Mouse (Mus musculus): ENCODE data around the gene Rbfox1. TPM values are rescaled to one million over a fixed set of nuclear protein-coding genes. Genes with fewer than 3 reads are reported as not detected.

Rbfox1 gene
- total RNA-seq, 2 experiments from 2014 or later: 105 to 113 TPM

DNA sequence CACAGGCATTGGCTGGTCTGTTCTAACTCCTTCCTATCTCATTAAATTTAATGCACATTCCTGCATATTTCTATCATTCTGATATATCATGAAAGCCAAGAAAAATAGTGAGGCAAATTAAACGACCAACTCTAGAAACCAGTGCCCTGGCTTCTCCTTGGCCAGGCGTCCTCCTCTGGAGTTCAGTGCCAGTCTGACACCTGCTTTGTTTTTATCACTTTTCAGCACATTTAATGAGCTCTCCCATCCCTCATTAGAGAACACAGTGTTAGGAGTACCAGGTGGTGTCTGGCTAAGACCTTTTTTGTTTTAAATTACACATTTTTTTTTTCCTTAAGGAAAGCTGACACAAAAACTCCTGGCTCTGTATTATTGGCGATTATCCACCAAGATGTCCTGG, 1489.0 kb downstream of the Rbfox1 start:
- DNase-seq: no peak

GRCm38 (mm10) chr16:7374674-7375073, 1489.5 kb downstream of the Rbfox1 start:
- no peak for DNase-seq

DNA sequence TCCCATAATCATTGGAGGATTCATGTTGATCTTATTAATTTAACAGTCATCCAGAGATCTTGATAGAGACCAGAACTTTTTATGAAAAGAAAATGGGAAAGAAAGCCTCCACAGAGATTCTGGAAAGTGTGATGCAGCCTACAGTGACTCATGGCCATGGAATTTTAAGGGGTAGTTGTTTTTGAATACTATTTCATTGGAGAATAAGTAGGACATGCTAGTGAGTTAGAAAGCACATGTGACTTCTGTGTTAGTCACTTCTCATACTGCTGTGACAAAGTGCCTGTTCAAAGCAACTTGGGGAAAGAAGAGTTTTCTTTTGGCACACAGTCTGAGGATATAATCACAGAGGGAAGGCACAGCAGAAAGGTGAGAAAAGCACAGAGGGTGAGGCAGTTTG, 1510.9 kb downstream of the Rbfox1 start:
- no peak for DNase-seq

DNA sequence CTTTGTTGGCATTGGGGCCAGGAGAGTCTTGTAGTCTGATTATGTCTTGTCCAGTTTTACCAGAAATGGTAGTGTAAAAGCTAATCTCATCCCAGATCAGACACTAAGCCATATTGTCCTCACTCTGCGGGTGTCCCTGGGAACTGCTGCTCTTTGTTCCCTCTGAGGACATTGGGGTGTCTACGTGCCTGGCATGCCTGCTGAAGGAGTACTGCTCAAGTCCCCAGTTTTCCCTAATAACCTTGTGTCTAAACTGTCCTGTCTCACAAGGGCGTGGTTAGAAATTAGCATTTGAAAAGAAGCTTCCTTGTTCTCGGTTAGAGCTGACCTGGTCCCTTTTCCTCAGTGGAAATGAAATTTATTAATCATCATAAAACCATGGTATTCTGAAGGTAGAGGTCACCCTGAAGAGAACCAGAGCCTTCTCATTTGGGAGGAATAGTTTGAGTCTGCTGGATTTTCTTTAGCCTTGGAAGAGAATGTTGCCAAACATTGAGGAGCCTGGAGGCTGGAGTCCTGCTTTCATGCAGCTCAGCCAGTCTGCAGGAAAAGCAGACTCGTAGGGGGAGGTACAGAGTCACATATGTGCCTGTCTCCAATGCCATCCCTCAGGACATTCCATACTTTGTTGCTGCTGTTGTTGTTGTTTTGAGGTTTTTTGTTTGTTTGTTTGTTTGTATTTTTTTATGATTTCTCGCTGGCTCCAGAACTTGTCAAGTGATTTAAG, 1519.8 kb downstream of the Rbfox1 start:
- DNase-seq: no peak

DNA sequence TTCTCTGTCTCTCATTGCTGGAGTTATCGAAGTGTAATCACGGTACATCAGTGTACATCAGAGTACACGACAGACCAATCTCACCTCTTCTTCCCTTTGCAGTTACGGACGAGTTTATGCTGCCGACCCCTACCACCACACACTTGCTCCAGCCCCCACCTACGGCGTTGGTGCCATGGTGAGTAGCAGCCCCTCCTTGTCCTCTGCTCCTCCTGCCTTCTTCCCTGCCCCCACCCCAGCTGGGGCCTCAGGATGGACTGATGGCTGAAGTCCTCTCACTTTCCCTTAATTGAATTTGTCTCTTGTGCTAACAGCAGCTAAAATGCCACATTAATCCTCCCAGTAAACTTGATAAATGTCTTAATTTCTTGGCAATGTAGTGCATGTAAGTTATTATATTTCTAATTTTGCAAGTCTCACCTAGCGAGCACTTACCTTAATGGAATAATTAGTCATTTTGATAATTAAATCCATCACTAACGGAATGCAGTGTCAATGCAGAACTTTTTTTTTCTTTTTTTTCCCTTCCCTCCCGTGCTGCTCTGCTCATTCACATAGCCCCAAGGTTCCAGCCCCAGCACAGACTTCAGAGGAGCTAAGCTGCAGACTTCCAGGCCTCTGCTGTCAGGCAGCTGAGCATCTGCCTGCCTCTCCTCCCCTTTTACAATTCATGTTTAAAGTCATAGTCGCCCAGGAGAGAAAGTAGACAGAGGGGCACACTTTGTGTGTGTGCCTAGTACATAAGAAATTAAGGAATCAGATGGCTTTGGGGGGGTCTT, 1522.9 kb downstream of the Rbfox1 start:
- DNase-seq: no peak

- DNase-seq: peak; percentile 23
Observed at GRCm38 (mm10) chr16:7419655-7420281, 1534.6 kb downstream of the Rbfox1 start.

DNA sequence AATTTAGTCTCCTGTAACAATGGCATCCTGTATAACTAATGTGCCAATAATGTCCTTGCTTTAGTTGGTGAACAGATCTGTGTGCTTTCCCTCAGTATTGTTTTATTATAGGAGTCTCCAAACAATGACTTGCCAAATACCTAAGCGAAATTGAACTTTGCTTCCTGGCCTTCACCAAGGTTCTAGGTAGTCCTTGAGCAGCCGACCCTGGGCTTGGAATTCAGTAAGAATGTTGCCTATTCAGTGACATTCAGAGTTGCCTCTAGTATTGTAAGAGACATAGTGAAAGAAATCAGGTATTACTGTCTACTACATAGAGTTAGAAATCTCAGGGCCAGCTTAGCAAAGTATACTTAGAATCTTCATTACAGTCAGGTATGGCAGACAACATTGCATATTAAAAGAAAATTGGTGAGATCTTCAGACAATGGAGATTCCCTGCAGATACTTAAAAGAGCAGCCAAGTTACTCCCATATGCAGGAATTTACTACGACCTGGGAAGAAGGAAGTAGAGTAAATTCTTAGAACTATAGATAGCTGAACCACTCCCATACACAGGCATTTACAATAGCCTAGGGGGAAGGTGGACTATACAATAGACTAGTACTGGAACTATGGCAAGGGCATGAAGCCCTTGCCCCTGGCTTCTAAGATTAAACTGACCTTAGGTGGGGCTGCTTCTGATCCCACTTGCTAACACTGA, 1540.4 kb downstream of the Rbfox1 start:
- DNase-seq: no peak

DNA sequence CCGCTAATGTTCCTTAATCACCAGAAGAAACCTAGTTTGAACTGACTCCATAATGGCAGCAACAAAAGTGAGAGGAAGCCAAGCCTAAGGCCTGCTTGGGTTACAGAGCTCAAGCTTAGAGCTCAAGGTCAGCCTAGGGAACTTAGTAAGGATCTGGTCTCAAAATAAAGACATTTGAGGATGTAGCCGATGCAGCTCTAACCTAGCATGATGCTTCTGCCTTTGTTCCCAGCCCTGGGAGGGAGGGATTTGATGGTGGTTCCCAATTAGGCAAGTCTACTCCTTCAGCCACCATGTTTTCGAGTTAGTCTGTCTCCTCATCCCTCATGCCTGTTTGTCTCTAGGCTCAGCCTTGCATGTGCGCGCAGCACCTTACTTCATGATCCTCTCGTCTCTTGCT, 1548.1 kb downstream of the Rbfox1 start:
- no peak for DNase-seq

DNA sequence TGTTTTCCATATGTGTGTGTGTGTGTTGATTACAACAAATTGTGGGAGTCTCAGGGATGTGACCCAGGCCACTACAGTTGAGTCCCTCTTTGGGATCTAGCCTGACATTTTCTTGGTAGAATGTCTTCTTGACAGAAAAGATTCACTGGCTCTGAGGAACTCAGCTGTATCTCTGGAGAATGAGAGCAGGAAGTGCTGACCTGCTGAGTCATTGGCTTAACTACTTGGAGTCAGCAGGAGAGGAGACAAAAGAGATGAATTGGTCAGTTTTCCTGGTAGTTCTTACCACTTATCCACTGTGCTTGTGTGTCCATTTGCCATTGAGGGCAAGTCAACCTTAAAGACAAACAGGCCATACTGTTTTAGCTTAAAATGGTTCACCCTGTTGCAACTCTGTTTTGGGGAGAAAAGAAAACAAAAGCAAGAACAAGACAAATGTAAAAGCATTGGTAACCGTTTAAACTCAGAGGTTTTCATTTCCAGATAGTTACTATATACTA, 1561.7 kb downstream of the Rbfox1 start:
- DNase-seq: no peak

DNA sequence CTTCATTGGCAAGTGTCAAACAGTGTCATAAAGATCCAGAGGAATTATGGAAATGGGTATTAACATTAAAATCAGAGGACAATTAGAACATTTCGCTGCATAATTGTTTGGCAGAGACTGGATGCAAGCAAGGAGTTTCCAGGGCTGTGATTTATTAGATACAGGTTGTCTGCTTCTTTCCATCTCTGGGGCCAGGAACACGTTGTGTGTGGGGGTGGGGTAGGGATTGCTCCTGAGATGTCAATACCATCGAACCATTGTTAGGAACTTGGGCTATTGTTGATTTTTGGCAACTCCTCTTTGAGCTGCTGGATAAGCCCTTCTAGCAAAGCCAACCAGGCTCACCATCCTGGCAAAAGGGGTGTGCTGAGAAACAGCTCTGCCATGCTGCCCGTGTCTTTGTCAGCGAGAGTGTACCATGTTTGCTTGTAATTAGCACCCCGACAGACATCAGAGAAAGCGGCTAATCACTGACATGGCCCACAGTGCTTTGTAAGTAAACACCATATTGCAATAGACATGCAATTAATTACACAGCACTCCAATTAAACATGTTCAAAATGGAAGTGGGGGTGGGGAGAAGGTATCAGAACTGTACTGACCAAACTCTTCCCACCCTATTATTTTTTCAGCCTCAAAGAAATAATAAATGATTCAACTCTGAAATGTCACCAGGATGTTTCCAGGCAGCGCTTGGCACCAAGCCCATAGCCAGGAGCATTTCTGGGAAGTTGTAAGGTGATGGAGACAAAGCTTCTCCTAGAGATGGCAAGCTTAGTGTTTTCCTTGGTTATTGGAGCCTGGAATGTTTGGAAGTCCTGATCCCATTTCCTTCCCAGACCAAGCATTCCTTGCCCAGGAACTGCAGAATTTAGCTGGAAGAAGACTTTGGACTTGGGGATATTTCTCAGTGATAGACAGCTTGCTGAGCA, 1562.8 kb downstream of the Rbfox1 start:
- no peak for DNase-seq

GRCm38 (mm10) chr16:7451193-7451592, 1566.0 kb downstream of the Rbfox1 start:
- no peak for DNase-seq

DNA sequence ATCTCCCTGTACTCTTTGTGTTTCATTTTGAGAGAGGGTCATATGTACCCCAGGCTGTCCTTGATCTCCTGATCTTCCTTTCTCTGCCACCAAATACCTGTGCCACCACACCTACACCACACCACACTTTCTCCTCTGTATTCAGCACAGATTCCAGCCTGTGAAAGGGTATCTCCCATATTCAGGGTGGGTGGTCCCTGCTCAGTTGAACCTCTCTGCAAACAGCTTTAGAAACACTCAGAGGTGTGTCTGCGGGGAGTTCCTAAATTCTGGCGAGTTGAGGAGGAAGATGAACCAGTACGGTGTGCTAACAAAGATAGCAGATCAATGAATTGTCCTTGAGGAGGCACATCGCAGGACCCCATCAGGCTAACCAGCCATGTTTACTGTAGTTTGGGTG, 1572.4 kb downstream of the Rbfox1 start:
- no peak for DNase-seq
